Comparison of ENCODE assay signal across 17 mouse cellular contexts in the genomic region with DNA sequence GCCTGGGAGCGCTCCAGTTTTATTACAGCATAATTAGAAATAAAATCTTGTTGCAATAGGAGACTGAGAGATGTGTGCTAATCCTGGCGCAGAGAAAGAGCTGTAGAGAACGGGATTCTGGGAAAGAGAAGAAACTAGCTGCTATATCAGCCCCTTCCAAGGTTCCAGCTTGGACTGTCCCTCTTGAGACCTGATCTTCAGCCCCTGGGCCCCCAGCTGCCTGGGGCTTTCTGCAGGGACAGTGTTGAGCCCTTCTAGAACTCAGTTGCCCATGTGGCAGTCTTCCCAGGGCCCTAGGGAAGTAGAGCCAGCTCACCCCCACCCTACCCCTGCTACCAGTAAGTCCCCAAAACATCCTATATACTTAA.
DNase-seq lines count a peak whose midpoint lies in the region; ATAC-seq lines count a peak whose summit lies in the region.
"Had no signal": no experiment of that assay in that cellular context is flagged by ENCODE, and none has a peak within 500 bp of the region (broad histone marks: within the 10 kb centered on the region; RNA-seq: fewer than 3 reads in every experiment).

No protein-coding gene starts in this region.

- no peaks in the 10 kb centered on the region for H3K36me3 ChIP-seq in forebrain, embryonic 12.5 days (replicated peaks)
- no peaks in the 10 kb centered on the region for H3K36me3 ChIP-seq in hindbrain, embryonic 10.5 days
- no peaks in the 10 kb centered on the region for H3K36me3 ChIP-seq in midbrain, embryonic 11.5 days (ENCODE audit: control insufficient read depth, insufficient read depth, low read length)
- H3K36me3 ChIP-seq in neural tube, embryonic 14.5 days (ENCODE audit: control insufficient read depth, insufficient read depth, low read length): no peaks in the 10 kb centered on the region
- H3K36me3 ChIP-seq: G1E; heart, embryonic 13.5 days; limb, embryonic 12.5 days had no signal

- H3K9ac ChIP-seq in forebrain, embryonic 12.5 days: no peak overlapping the region
- H3K9ac ChIP-seq in midbrain, embryonic 11.5 days (ENCODE audit: low read length): no peak overlapping the region; the same call in 1 of the 2 replicates
- H3K9ac ChIP-seq in neural tube, embryonic 14.5 days (replicated peaks; ENCODE audit: low read depth, low read length): no peak overlapping the region
- H3K9ac ChIP-seq: heart, embryonic 13.5 days; limb, embryonic 12.5 days; liver, embryonic 14.5 days had no signal

- 15% methylated on average over 3 of the region's 3 CpGs for WGBS in forebrain, embryonic 12.5 days
- WGBS in hindbrain, embryonic 10.5 days: 44% methylated on average over 3 of the region's 3 CpGs
- 24% methylated on average over 3 of the region's 3 CpGs for WGBS in midbrain, embryonic 11.5 days
- 37% methylated on average over 3 of the region's 3 CpGs for WGBS in neural tube, embryonic 14.5 days

- DNase-seq in hindbrain, embryonic 10.5 days (ENCODE audit: low spot score): no peak
- DNase-seq in midbrain, embryonic 11.5 days (ENCODE audit: low spot score, missing footprints): no peak
- no peak for DNase-seq in T-cell, adult 2 months (ENCODE audit: low spot score)
- DNase-seq in gastrocnemius, postnatal 36 days: no peak
- DNase-seq in left cerebral cortex, adult 18-20 months (ENCODE audit: low spot score in 2 of 2): no peak
- DNase-seq: adrenal gland, postnatal 10 days; cerebellum, adult 2 months; kidney, adult 8-10 months; kidney, postnatal 36 days had no signal

- no peaks in the 10 kb centered on the region; the same call in 1 of the 2 replicates for H3K9me3 ChIP-seq in forebrain, embryonic 12.5 days
- 0 out of 2 replicates have a peak, but pooled peaks cover 2% of the 10 kb centered on the region for H3K9me3 ChIP-seq in hindbrain, embryonic 10.5 days
- H3K9me3 ChIP-seq in midbrain, embryonic 11.5 days (ENCODE audit: control insufficient read depth, low read length): no peaks in the 10 kb centered on the region
- no peaks in the 10 kb centered on the region for H3K9me3 ChIP-seq in neural tube, embryonic 14.5 days (ENCODE audit: control insufficient read depth, low read length)
- H3K9me3 ChIP-seq: G1E; heart, embryonic 13.5 days; limb, embryonic 12.5 days had no signal

- H3K27ac ChIP-seq in forebrain, embryonic 12.5 days: peak overlapping the region; percentile 91
- H3K27ac ChIP-seq in hindbrain, embryonic 10.5 days: peak overlapping the region; percentile 88
- H3K27ac ChIP-seq in midbrain, embryonic 11.5 days (ENCODE audit: low read depth, low read length): peak overlapping the region; percentile 77
- peak overlapping the region; percentile 76 for H3K27ac ChIP-seq in neural tube, embryonic 14.5 days (ENCODE audit: low read depth, low read length)
- H3K27ac ChIP-seq: heart, embryonic 13.5 days; limb, embryonic 12.5 days; liver, embryonic 14.5 days; stomach, postnatal 0 days had no signal

- intact Hi-C loops in gastrocnemius, postnatal 36 days (cut with DNase I): no loop called here

- peak; percentile 5; the same call in 1 of the 2 replicates for ATAC-seq in forebrain, embryonic 12.5 days (ENCODE audit: low FRiP score)
- ATAC-seq in midbrain, embryonic 11.5 days (ENCODE audit: low FRiP score): peak; percentile 66
- no peak; the same call in 1 of the 2 replicates for ATAC-seq in neural tube, embryonic 14.5 days (ENCODE audit: low read depth)
- ATAC-seq: lung, postnatal 0 days had no signal

- peaks cover 52% of the 10 kb centered on the region for H3K4me1 ChIP-seq in forebrain, embryonic 12.5 days
- H3K4me1 ChIP-seq in hindbrain, embryonic 10.5 days (replicated peaks): peaks cover 61% of the 10 kb centered on the region
- peaks cover 28% of the 10 kb centered on the region for H3K4me1 ChIP-seq in midbrain, embryonic 11.5 days (ENCODE audit: control insufficient read depth, insufficient read depth, low read length)
- H3K4me1 ChIP-seq in neural tube, embryonic 14.5 days (ENCODE audit: control insufficient read depth, insufficient read depth, low read length): peaks cover 13% of the 10 kb centered on the region

- H3K27me3 ChIP-seq in forebrain, embryonic 12.5 days: no peaks in the 10 kb centered on the region
- H3K27me3 ChIP-seq in hindbrain, embryonic 10.5 days (ENCODE audit: insufficient read depth, poor library complexity, severe bottlenecking): peaks cover 4% of the 10 kb centered on the region; the same call in 1 of the 2 replicates
- no peaks in the 10 kb centered on the region for H3K27me3 ChIP-seq in midbrain, embryonic 11.5 days (ENCODE audit: control insufficient read depth, insufficient read depth, low read length)
- no peaks in the 10 kb centered on the region for H3K27me3 ChIP-seq in neural tube, embryonic 14.5 days (ENCODE audit: control insufficient read depth, insufficient read depth, low read length)
- H3K27me3 ChIP-seq: limb, embryonic 12.5 days had no signal

- H3K4me3 ChIP-seq in forebrain, embryonic 12.5 days (replicated peaks): no peak overlapping the region
- H3K4me3 ChIP-seq in hindbrain, embryonic 10.5 days: peak overlapping the region; percentile 20
- no peak overlapping the region for H3K4me3 ChIP-seq in midbrain, embryonic 11.5 days (ENCODE audit: low read depth, low read length)
- H3K4me3 ChIP-seq in neural tube, embryonic 14.5 days (ENCODE audit: low read depth, low read length): no peak overlapping the region
- H3K4me3 ChIP-seq: heart, embryonic 13.5 days; limb, embryonic 12.5 days had no signal

- peak overlapping the region; percentile 28; the same call in 1 of the 2 replicates for H3K4me2 ChIP-seq in forebrain, embryonic 12.5 days
- H3K4me2 ChIP-seq in midbrain, embryonic 11.5 days: peak overlapping the region; percentile 1; the same call in 1 of the 2 replicates
- no peak overlapping the region; the same call in 1 of the 2 replicates for H3K4me2 ChIP-seq in neural tube, embryonic 14.5 days (ENCODE audit: low read depth, low read length)
- H3K4me2 ChIP-seq: heart, embryonic 13.5 days; limb, embryonic 12.5 days had no signal
